Mouse (Mus musculus) MEL (cell line): Measurements from ENCODE around the gene Trappc12. TPM values are rescaled to one million over a fixed set of nuclear protein-coding genes. Genes with fewer than 3 reads are reported as not detected.

ENCODE experiments used
- DNase-seq: peaks from one replicate; pipeline ENCODE4 v3.0.0; 2011; ENCODE audit warnings: low read depth, low spot score
- H3K27ac ChIP-seq: 2 replicates; pipeline ENCODE4 v1.5.1; 2012; ENCODE audit warnings: low read depth, mild to moderate bottlenecking, control low read depth, low read length, moderate library complexity; ENCODE audit not compliant: control insufficient read depth
- H3K27me3 ChIP-seq, 2 experiments: fragments of 150-350 bp in 1 of 2; sonication (generic) in 1 of 2; 2 replicates each; pipeline ENCODE4 v1.6.1; 2012; ENCODE audit warnings: low read length in 2 of 2, mild to moderate bottlenecking in 2 of 2, improper control_type of control experiment in 1 of 2, moderate library complexity in 1 of 2; ENCODE audit not compliant: insufficient read depth in 2 of 2, control insufficient read depth in 1 of 2
- H3K36me3 ChIP-seq, 2 experiments: 2 replicates each; pipeline ENCODE4 v1.6.1; 2012 to 2014; ENCODE audit warnings: low read length in 2 of 2, improper control_type of control experiment in 1 of 2, inconsistent platforms in 1 of 2, mild to moderate bottlenecking in 1 of 2; ENCODE audit not compliant: insufficient read depth in 2 of 2, control insufficient read depth in 1 of 2
- H3K4me1 ChIP-seq, 2 experiments: fragments of 150-350 bp in 1 of 2; sonication (generic) in 1 of 2; 2 replicates each; pipeline ENCODE4 v1.6.1; 2012; ENCODE audit warnings: low read length in 2 of 2, improper control_type of control experiment in 1 of 2, mild to moderate bottlenecking in 1 of 2; ENCODE audit not compliant: insufficient read depth in 2 of 2, control insufficient read depth in 1 of 2
- H3K4me3 ChIP-seq, 2 experiments: fragments of 150-350 bp in 1 of 2; sonication (generic) in 1 of 2; 2 replicates each; pipeline ENCODE4 v1.5.1; 2012; ENCODE audit warnings: low read depth in 2 of 2, low read length in 2 of 2, mild to moderate bottlenecking in 2 of 2, moderate library complexity in 2 of 2, control low read depth in 1 of 2, improper control_type of control experiment in 1 of 2; ENCODE audit not compliant: control insufficient read depth in 1 of 2, insufficient read depth in 1 of 2
- H3K79me2 ChIP-seq: 2 replicates; pipeline ENCODE4 v1.6.1; 2012; ENCODE audit warnings: mild to moderate bottlenecking, low read length, moderate library complexity; ENCODE audit not compliant: control insufficient read depth, poor library complexity, insufficient read depth
- H3K9ac ChIP-seq: 2 replicates; pipeline ENCODE4 v1.6.1; 2012; ENCODE audit warnings: low read depth, mild to moderate bottlenecking, control low read depth, low read length, moderate library complexity; ENCODE audit not compliant: control insufficient read depth, poor library complexity, severe bottlenecking
- H3K9me3 ChIP-seq: fragments of 150-350 bp; sonication (generic); replicated peaks from 2 replicates; pipeline ENCODE4 v1.6.1; 2012; ENCODE audit warnings: mild to moderate bottlenecking, low read length, improper control_type of control experiment, moderate library complexity; ENCODE audit not compliant: insufficient read depth
- BHLHE40 ChIP-seq: IDR thresholded peaks from 2 replicates; pipeline ENCODE4 v1.6.1; 2012; ENCODE audit warnings: low read depth, mild to moderate bottlenecking, inconsistent platforms, low read length, improper control_type of control experiment, borderline replicate concordance
- CHD2 ChIP-seq: IDR thresholded peaks from 2 replicates; pipeline ENCODE4 v1.6.1; 2011; ENCODE audit warnings: low read length, improper control_type of control experiment
- CTCF ChIP-seq, 3 experiments: IDR thresholded peaks in 2 of 3; conservative IDR thresholded peaks in 1 of 3; 2 replicates each; pipeline ENCODE4 v1.5.1; 2011 to 2012; ENCODE audit warnings: low read length in 3 of 3, low read depth in 2 of 3, mild to moderate bottlenecking in 2 of 3, improper control_type of control experiment in 1 of 3, inconsistent platforms in 1 of 3, mixed read lengths in 1 of 3, moderate library complexity in 1 of 3; ENCODE audit not compliant: control insufficient read depth in 1 of 3, insufficient read depth in 1 of 3, poor library complexity in 1 of 3, severe bottlenecking in 1 of 3
- ETS1 ChIP-seq: IDR thresholded peaks from 2 replicates; pipeline ENCODE4 v1.6.1; 2012; ENCODE audit warnings: low read depth, mild to moderate bottlenecking, inconsistent platforms, low read length, improper control_type of control experiment, moderate library complexity
- GABPA ChIP-seq: IDR thresholded peaks from 2 replicates; pipeline ENCODE4 v1.6.1; 2012; ENCODE audit warnings: low read depth, mild to moderate bottlenecking, inconsistent platforms, low read length, improper control_type of control experiment, moderate library complexity
- GATA1 ChIP-seq: IDR thresholded peaks from 2 replicates; pipeline ENCODE4 v1.6.1; 2011; ENCODE audit warnings: low read depth, low read length, improper control_type of control experiment
- HCFC1 ChIP-seq: IDR thresholded peaks from 2 replicates; pipeline ENCODE4 v1.6.1; 2012; ENCODE audit warnings: low read depth, mild to moderate bottlenecking, inconsistent platforms, low read length, improper control_type of control experiment, moderate library complexity
- JUND ChIP-seq: IDR thresholded peaks from 2 replicates; pipeline ENCODE4 v1.6.1; 2011; ENCODE audit warnings: low read depth, mild to moderate bottlenecking, improper control_type of control experiment, low read length
- MAZ ChIP-seq: IDR thresholded peaks from 2 replicates; pipeline ENCODE4 v1.6.1; 2012; ENCODE audit warnings: low read depth, mild to moderate bottlenecking, inconsistent platforms, low read length, improper control_type of control experiment
- MXI1 ChIP-seq: IDR thresholded peaks from 2 replicates; pipeline ENCODE4 v1.6.1; 2011; ENCODE audit warnings: mild to moderate bottlenecking, low read depth, low read length, improper control_type of control experiment
- MYB ChIP-seq: IDR thresholded peaks from 2 replicates; pipeline ENCODE4 v1.6.1; 2011; ENCODE audit warnings: mild to moderate bottlenecking, low read depth, low read length, improper control_type of control experiment
- MYC ChIP-seq: IDR thresholded peaks from 2 replicates; pipeline ENCODE4 v1.6.1; 2011; ENCODE audit warnings: low read depth, mild to moderate bottlenecking, low read length, improper control_type of control experiment, moderate library complexity
- RAD21 ChIP-seq: IDR thresholded peaks from 2 replicates; pipeline ENCODE4 v1.6.1; 2011; ENCODE audit warnings: mild to moderate bottlenecking, low read depth, low read length, improper control_type of control experiment
- RCOR1 ChIP-seq: IDR thresholded peaks from 2 replicates; pipeline ENCODE4 v1.6.1; 2012; ENCODE audit warnings: low read depth, mild to moderate bottlenecking, inconsistent platforms, low read length, improper control_type of control experiment
- SMC3 ChIP-seq: IDR thresholded peaks from 2 replicates; pipeline ENCODE4 v1.6.1; 2011; ENCODE audit warnings: low read depth, low read length, improper control_type of control experiment
- TCF12 ChIP-seq: IDR thresholded peaks from 2 replicates; pipeline ENCODE4 v1.6.1; 2014; ENCODE audit warnings: low read depth, mild to moderate bottlenecking, inconsistent platforms, low read length, improper control_type of control experiment, moderate library complexity
- USF1 ChIP-seq: IDR thresholded peaks from 2 replicates; pipeline ENCODE4 v1.6.1; 2014; ENCODE audit warnings: low read depth, mild to moderate bottlenecking, inconsistent platforms, low read length, improper control_type of control experiment, moderate library complexity
- ZC3H11A ChIP-seq: IDR thresholded peaks from 2 replicates; pipeline ENCODE4 v1.6.1; 2012; ENCODE audit warnings: low read depth, mild to moderate bottlenecking, inconsistent platforms, low read length, improper control_type of control experiment
- ZKSCAN1 ChIP-seq: IDR thresholded peaks from 2 replicates; pipeline ENCODE4 v1.6.1; 2012; ENCODE audit warnings: low read depth, mild to moderate bottlenecking, inconsistent platforms, low read length, improper control_type of control experiment, moderate library complexity
- polyA plus RNA-seq, 2 experiments: library from polyadenylated mRNA; stranded (reverse) in 1 of 2; unstranded in 1 of 2; fragments of >175 nt in 1 of 2; fragments of >200 nt in 1 of 2; gene quantifications; 2 replicates each; pipeline versions ENCODE4 v1.2.1 to v1.2.4; 2012; ENCODE audit warnings: low replicate concordance in 2 of 2, low read depth in 1 of 2; ENCODE audit not compliant: insufficient read length in 2 of 2, insufficient read depth in 1 of 2, missing spikeins in 1 of 2
- total RNA-seq: library from RNA; depleted of rRNA; stranded (reverse); fragments of 300-350 nt; gene quantifications from 2 replicates; pipeline ENCODE4 v1.2.3, GENCODE M21; 2012

Gene Trappc12
- total and polyA plus RNA-seq, 3 experiments = 31.1 to 35.1 TPM; not detected in 1

- Histone ChIP-seq H3K4me3 (no peak overlapping the region), H3K27me3 (no peaks in the 10 kb centered on the region), H3K79me2 (no peaks in the 10 kb centered on the region), H3K4me1 (no peaks in the 10 kb centered on the region), H3K36me3 (peaks cover 0 to 2% of the 10 kb centered on the region in 2 experiments; a peak in 1 of 4 replicates), H3K9ac (no peak overlapping the region), H3K27ac (no peak overlapping the region), H3K9me3 (no peaks in the 10 kb centered on the region)
- TF ChIP-seq GATA1 (no peak), ETS1 (no peak), TCF12 (no peak), HCFC1 (no peak), ZKSCAN1 (no peak), ZC3H11A (no peak), CTCF (IDR thresholded peaks at IDR 0.05 in 2 of 3, conservative IDR thresholded peaks at IDR 0.05 in 1 of 3; ENCODE audit: control insufficient read depth in 1 of 3, insufficient read depth in 1 of 3, low read depth in 2 of 3, low read length in 3 of 3, poor library complexity in 1 of 3, severe bottlenecking in 1 of 3) (no peak), MYB (no peak)
- no peak for DNase-seq
Observed at GRCm38 (mm10) chr12:28700101-28700511, 50.2 kb downstream of the Trappc12 start.

GRCm38 (mm10) chr12:28699656-28700055 is 50.6 kb downstream of the Trappc12 start:
- no peaks in the 10 kb centered on the region for H3K27me3 ChIP-seq
- H3K27ac ChIP-seq = no peak overlapping the region
- H3K9me3 ChIP-seq = no peaks in the 10 kb centered on the region
- no peaks in the 10 kb centered on the region for H3K4me1 ChIP-seq
- peak; percentile 73 for DNase-seq
- no peak overlapping the region for H3K9ac ChIP-seq
- no peaks in the 10 kb centered on the region for H3K79me2 ChIP-seq
- TF ChIP-seq MYC (peak; percentile 71; the same call in 1 of the 2 replicates), JUND (no peak), CTCF (IDR thresholded peaks at IDR 0.05 in 2 of 3, conservative IDR thresholded peaks at IDR 0.05 in 1 of 3; ENCODE audit: control insufficient read depth in 1 of 3, insufficient read depth in 1 of 3, low read depth in 2 of 3, low read length in 3 of 3, poor library complexity in 1 of 3, severe bottlenecking in 1 of 3) (peak; percentile 72 to 95 (median 86)), USF1 (no peak), MXI1 (no peak), GABPA (no peak), SMC3 (peak; percentile 87), ZC3H11A (peak; percentile 66), CHD2 (no peak), MAZ (no peak), RCOR1 (no peak), RAD21 (peak; percentile 82), BHLHE40 (no peak)
- H3K4me3 ChIP-seq = no peak overlapping the region
- H3K36me3 ChIP-seq = peaks cover 0 to 2% of the 10 kb centered on the region in 2 experiments; a peak in 1 of 4 replicates
